Mouse (Mus musculus) liver, adult 2 months (tissue): ENCODE data around the gene Gpc6. TPM values are rescaled to one million over a fixed set of nuclear protein-coding genes. Genes with fewer than 3 reads are reported as not detected.

Experiments used
- DNase-seq: peaks from one replicate; pipeline ENCODE4 v3.0.0-alpha.2; 2011; ENCODE audit warnings: low read depth, low spot score; ENCODE audit errors: extremely low read depth
- H3K27ac ChIP-seq: fragments of 200-500 bp; replicated peaks from 2 replicates; pipeline ENCODE4 v1.5.1; 2012; ENCODE audit warnings: low read depth, mild to moderate bottlenecking, control low read depth, inconsistent platforms, low read length; ENCODE audit not compliant: insufficient read depth
- H3K27me3 ChIP-seq: fragments of 200-500 bp; 2 replicates; pipeline ENCODE4 v1.6.1; 2012; ENCODE audit warnings: mild to moderate bottlenecking, moderate library complexity, low read length, inconsistent platforms; ENCODE audit not compliant: control insufficient read depth, insufficient read depth
- H3K36me3 ChIP-seq: fragments of 200-500 bp; 2 replicates; pipeline ENCODE4 v1.6.1; 2012; ENCODE audit warnings: low read length, inconsistent platforms; ENCODE audit not compliant: control insufficient read depth, insufficient read depth
- H3K4me1 ChIP-seq: fragments of 200-500 bp; 2 replicates; pipeline ENCODE4 v1.6.1; 2011; ENCODE audit warnings: low read length; ENCODE audit not compliant: control insufficient read depth, insufficient read depth
- H3K4me3 ChIP-seq: fragments of 200-500 bp; 2 replicates; pipeline ENCODE4 v1.5.1; 2011; ENCODE audit warnings: low read depth, mild to moderate bottlenecking, control low read depth, low read length, moderate library complexity; ENCODE audit not compliant: insufficient read depth
- H3K79me2 ChIP-seq: fragments of 200-500 bp; 2 replicates; pipeline ENCODE4 v1.6.1; 2012; ENCODE audit warnings: inconsistent platforms, mild to moderate bottlenecking, low read length, moderate library complexity; ENCODE audit not compliant: control insufficient read depth, insufficient read depth
- H3K9ac ChIP-seq: fragments of 200-500 bp; 2 replicates; pipeline ENCODE4 v1.6.1; 2012; ENCODE audit warnings: low read depth, mild to moderate bottlenecking, control low read depth, inconsistent platforms, low read length
- CTCF ChIP-seq: fragments of 200-500 bp; IDR thresholded peaks from 2 replicates; pipeline ENCODE4 v1.5.1; 2011; ENCODE audit warnings: low read depth, low read length, control low read depth
- POLR2A ChIP-seq: fragments of 200-500 bp; IDR thresholded peaks from 2 replicates; pipeline ENCODE4 v1.6.1; 2011; ENCODE audit warnings: low read length, control low read depth; ENCODE audit not compliant: insufficient read depth; ENCODE audit errors: extremely low read depth
- WGBS: fragments of 180-500 bp; shearing (Covaris S2); methylation state at CpG from one replicate; pipeline ENCODE4 v1.1.7; 2018; 5-methylcytosine and 5-hydroxymethylcytosine counted together
- polyA plus RNA-seq: library from polyadenylated mRNA; depleted of rRNA; stranded (reverse); fragments of >200 nt; gene quantifications from 2 replicates; pipeline ENCODE4 v1.2.3, GENCODE M21; 2012
- total RNA-seq: library from RNA; depleted of rRNA; stranded (reverse); fragments of >200 nt; gene quantifications from 2 replicates; pipeline ENCODE4 v1.2.3, GENCODE M21; 2014

Gpc6 gene
- total and polyA plus RNA-seq, 2 experiments = 0.88 to 2.6 TPM

GRCm38 (mm10) chr14:117648199-117648960 lies 723.3 kb downstream of the Gpc6 start:
- H3K79me2 ChIP-seq = no peaks in the 10 kb centered on the region
- H3K36me3 ChIP-seq = no peaks in the 10 kb centered on the region
- no peak for TF ChIP-seq CTCF
- no peak overlapping the region for H3K4me3 ChIP-seq
- DNase-seq = peak; percentile 89
- 27% methylated on average over 9 of the region's 9 CpGs for WGBS
- no peaks in the 10 kb centered on the region for H3K27me3 ChIP-seq
- no peak overlapping the region for H3K27ac ChIP-seq
- no peak overlapping the region for H3K9ac ChIP-seq
- H3K4me1 ChIP-seq = peaks cover 2% of the 10 kb centered on the region; the same call in 1 of the 2 replicates

GRCm38 (mm10) chr14:117650141-117650540 lies 725.0 kb downstream of the Gpc6 start:
- 92% methylated on average over 4 of the region's 4 CpGs for WGBS
- no peak for DNase-seq

GRCm38 (mm10) chr14:117651271-117651670 lies 726.2 kb downstream of the Gpc6 start:
- Histone ChIP-seq H3K9ac (no peak overlapping the region), H3K4me1 (peaks cover 2% of the 10 kb centered on the region; the same call in 1 of the 2 replicates), H3K79me2 (no peaks in the 10 kb centered on the region), H3K36me3 (no peaks in the 10 kb centered on the region), H3K27me3 (no peaks in the 10 kb centered on the region), H3K27ac (no peak overlapping the region), H3K4me3 (no peak overlapping the region)
- DNase-seq = no peak
- no peak for TF ChIP-seq POLR2A
- TF ChIP-seq CTCF = no peak
- 90% methylated on average over 4 of the region's 4 CpGs for WGBS

More at GRCm38 (mm10) chr14:117650141-117650540, 725.0 kb downstream of the Gpc6 start:
- Histone ChIP-seq H3K9ac (no peak overlapping the region), H3K4me3 (no peak overlapping the region), H3K79me2 (no peaks in the 10 kb centered on the region), H3K27ac (no peak overlapping the region), H3K36me3 (no peaks in the 10 kb centered on the region), H3K27me3 (no peaks in the 10 kb centered on the region), H3K4me1 (peaks cover 2% of the 10 kb centered on the region; the same call in 1 of the 2 replicates)
- TF ChIP-seq POLR2A (no peak), CTCF (no peak)

- no peaks in the 10 kb centered on the region for H3K36me3 ChIP-seq
- H3K9ac ChIP-seq = no peak overlapping the region
- no peaks in the 10 kb centered on the region for H3K27me3 ChIP-seq
- no peaks in the 10 kb centered on the region for H3K79me2 ChIP-seq
- H3K27ac ChIP-seq = no peak overlapping the region
- WGBS = 82% methylated on average over 2 of the region's 2 CpGs
- peaks cover 2% of the 10 kb centered on the region; the same call in 1 of the 2 replicates for H3K4me1 ChIP-seq
- H3K4me3 ChIP-seq = no peak overlapping the region
- TF ChIP-seq POLR2A = no peak
- TF ChIP-seq CTCF = no peak
- no peak for DNase-seq
These were observed 726.8 kb downstream of the Gpc6 start for GRCm38 (mm10) chr14:117651938-117652337.

- no peak overlapping the region for H3K27ac ChIP-seq
These were observed 730.3 kb downstream of the Gpc6 start for GRCm38 (mm10) chr14:117655382-117655781.

GRCm38 (mm10) chr14:117659198-117659761 lies 734.2 kb downstream of the Gpc6 start:
- Histone ChIP-seq H3K27me3 (no peaks in the 10 kb centered on the region), H3K36me3 (no peaks in the 10 kb centered on the region), H3K4me3 (no peak overlapping the region), H3K27ac (no peak overlapping the region), H3K9ac (no peak overlapping the region), H3K4me1 (no peaks in the 10 kb centered on the region), H3K79me2 (no peaks in the 10 kb centered on the region)
- no peak for TF ChIP-seq POLR2A
- peak; percentile 7 for DNase-seq
- WGBS = 48% methylated on average over 8 of the region's 8 CpGs

More at GRCm38 (mm10) chr14:117655382-117655781, 730.3 kb downstream of the Gpc6 start:
- TF ChIP-seq POLR2A (no peak), CTCF (no peak)
- H3K9ac ChIP-seq = no peak overlapping the region
- 93% methylated on average over 6 of the region's 6 CpGs for WGBS
- H3K27me3 ChIP-seq = no peaks in the 10 kb centered on the region
- H3K79me2 ChIP-seq = no peaks in the 10 kb centered on the region
- no peak for DNase-seq
- no peak overlapping the region for H3K4me3 ChIP-seq
- H3K36me3 ChIP-seq = no peaks in the 10 kb centered on the region
- H3K4me1 ChIP-seq = no peaks in the 10 kb centered on the region
